Mouse (Mus musculus) mouse embryonic stem cell (cell line): ENCODE results near the gene Slx1b.

Experiments used
- in situ Hi-C, 2 experiments: fragments of 300-500 bp; cut with MboI; formaldehyde crosslinking; loops; 1 replicate in 1 of 2; 3 replicates in 1 of 2; pipeline ENCODE4 v1.14.3; 2019 to 2020; ENCODE audit warnings: low sequenced_read_pairs in 2 of 2, low pct_unique_long_range_greater_than_20kb in 1 of 2, mixed read lengths in 1 of 2; ENCODE audit not compliant: unreplicated experiment in 1 of 2

The Slx1b gene

GRCm38 (mm10) chr7:126704121-126704980 is 8.8 kb upstream of the Slx1b start:
- in situ Hi-C loops: no loop called here

GRCm38 (mm10) chr7:126703757-126704077 is 8.1 kb upstream of the Slx1b start:
- in situ Hi-C loops: no loop called here

GRCm38 (mm10) chr7:126702861-126703756 is 7.5 kb upstream of the Slx1b start:
- in situ Hi-C loops: no loop called here

GRCm38 (mm10) chr7:126702358-126702757 is 6.8 kb upstream of the Slx1b start:
- in situ Hi-C loops: no loop called here

GRCm38 (mm10) chr7:126701559-126702357 is 6.2 kb upstream of the Slx1b start:
- in situ Hi-C loops: no loop called here

GRCm38 (mm10) chr7:126701070-126701469 is 5.5 kb upstream of the Slx1b start:
- in situ Hi-C loops: no loop called here

- in situ Hi-C loops: no loop called here
These were observed 4.8 kb upstream of the Slx1b start for GRCm38 (mm10) chr7:126700063-126701015.

GRCm38 (mm10) chr7:126697838-126698237 is 2.3 kb upstream of the Slx1b start:
- in situ Hi-C loops: loop anchor here in 1 of 2 experiments (10.0 kb wide), 1 partner anchor 53 kb away; the partner anchor contains the start of gene Sgf29

GRCm38 (mm10) chr7:126696886-126697285 is 1.3 kb upstream of the Slx1b start:
- in situ Hi-C loops: loop anchor here in 1 of 2 experiments (10.0 kb wide), 1 partner anchor 52 kb away; the partner anchor contains the start of gene Sgf29

- in situ Hi-C loops: loop anchor here in 1 of 2 experiments (10.0 kb wide), 1 partner anchor 52 kb away; the partner anchor contains the start of gene Sgf29
These were observed 719 bp upstream of the Slx1b start for GRCm38 (mm10) chr7:126696303-126696702.

GRCm38 (mm10) chr7:126695210-126695611 is 373 bp downstream of the Slx1b start, which contains the start of gene Bola2:
TSS of gene Bola2 (plus strand) at chr7:126695401.
- in situ Hi-C loops: loop anchor here in 1 of 2 experiments (10.0 kb wide), 1 partner anchor 50 kb away; the partner anchor contains the start of gene Sgf29

GRCm38 (mm10) chr7:126694441-126695051 is 1.0 kb downstream of the Slx1b start:
- in situ Hi-C loops: loop anchor here in 1 of 2 experiments (10.0 kb wide), 1 partner anchor 50 kb away; the partner anchor contains the start of gene Sgf29

- in situ Hi-C loops: loop anchor here in 1 of 2 experiments (10.0 kb wide), 1 partner anchor 49 kb away; the partner anchor contains the start of gene Sgf29
These were observed 1.8 kb downstream of the Slx1b start for GRCm38 (mm10) chr7:126693781-126694180.

- in situ Hi-C loops: loop anchor here in 1 of 2 experiments (10.0 kb wide), 1 partner anchor 48 kb away; the partner anchor contains the start of gene Sgf29
These were observed 2.3 kb downstream of the Slx1b start for GRCm38 (mm10) chr7:126693256-126693655.

GRCm38 (mm10) chr7:126692426-126692825 is 3.2 kb downstream of the Slx1b start:
- in situ Hi-C loops: loop anchor here in 1 of 2 experiments (10.0 kb wide), 1 partner anchor 48 kb away; the partner anchor contains the start of gene Sgf29

- in situ Hi-C loops: loop anchor here in 1 of 2 experiments (10.0 kb wide), 1 partner anchor 47 kb away; the partner anchor contains the start of gene Sgf29
These were observed 3.9 kb downstream of the Slx1b start for GRCm38 (mm10) chr7:126691676-126692075.
